Mouse (Mus musculus) v-Abl transformed pro-B cells (cell line): ENCODE results near the gene Arel1.

ENCODE experiments used
- in situ Hi-C, 2 experiments: fragments of 400-800 bp; cut with MboI; formaldehyde crosslinking; loops; one replicate each; pipeline ENCODE4 v1.15.1; 2025; ENCODE audit not compliant: unreplicated experiment in 2 of 2

The Arel1 gene

DNA sequence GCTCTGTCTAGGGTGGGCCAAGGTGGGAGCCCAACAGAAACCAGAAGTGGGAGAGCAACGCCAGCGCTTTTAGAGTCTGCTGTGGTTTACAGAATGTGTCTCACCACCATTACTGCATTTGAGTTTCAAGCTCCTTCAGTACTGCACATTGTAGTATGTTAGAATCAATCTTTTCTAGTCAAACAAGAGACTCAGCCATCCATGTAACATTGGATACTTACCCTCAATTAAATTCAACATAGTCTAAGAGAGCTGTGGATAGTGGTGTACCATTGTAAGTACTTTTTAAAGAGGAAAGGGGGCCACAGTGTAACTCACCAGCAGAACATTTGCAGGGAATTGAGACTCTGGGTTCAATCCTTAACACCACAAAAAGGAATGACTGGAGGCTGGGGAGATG, 59.1 kb downstream of the Arel1 start:
- in situ Hi-C loops, result no loop called here

DNA sequence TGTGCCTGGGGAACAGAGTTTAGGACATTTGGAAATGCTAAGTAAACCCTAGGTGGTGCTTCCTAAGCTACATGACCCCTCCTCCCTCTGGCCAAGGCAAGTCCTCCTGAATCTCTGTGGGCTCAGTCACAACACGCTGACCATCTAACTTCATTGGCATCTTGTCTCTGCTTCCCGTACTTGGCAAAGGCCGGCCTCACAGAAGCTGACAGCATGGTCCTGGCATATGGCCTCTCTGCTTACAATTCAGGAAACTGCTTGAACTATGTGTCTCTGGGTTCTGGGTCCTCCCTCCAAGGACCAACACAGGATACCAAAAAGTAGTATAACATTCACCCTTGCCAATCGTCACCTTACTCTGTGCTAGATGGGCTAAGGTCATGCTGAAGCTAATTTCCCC, 60.6 kb downstream of the Arel1 start:
- in situ Hi-C loops, result no loop called here

DNA sequence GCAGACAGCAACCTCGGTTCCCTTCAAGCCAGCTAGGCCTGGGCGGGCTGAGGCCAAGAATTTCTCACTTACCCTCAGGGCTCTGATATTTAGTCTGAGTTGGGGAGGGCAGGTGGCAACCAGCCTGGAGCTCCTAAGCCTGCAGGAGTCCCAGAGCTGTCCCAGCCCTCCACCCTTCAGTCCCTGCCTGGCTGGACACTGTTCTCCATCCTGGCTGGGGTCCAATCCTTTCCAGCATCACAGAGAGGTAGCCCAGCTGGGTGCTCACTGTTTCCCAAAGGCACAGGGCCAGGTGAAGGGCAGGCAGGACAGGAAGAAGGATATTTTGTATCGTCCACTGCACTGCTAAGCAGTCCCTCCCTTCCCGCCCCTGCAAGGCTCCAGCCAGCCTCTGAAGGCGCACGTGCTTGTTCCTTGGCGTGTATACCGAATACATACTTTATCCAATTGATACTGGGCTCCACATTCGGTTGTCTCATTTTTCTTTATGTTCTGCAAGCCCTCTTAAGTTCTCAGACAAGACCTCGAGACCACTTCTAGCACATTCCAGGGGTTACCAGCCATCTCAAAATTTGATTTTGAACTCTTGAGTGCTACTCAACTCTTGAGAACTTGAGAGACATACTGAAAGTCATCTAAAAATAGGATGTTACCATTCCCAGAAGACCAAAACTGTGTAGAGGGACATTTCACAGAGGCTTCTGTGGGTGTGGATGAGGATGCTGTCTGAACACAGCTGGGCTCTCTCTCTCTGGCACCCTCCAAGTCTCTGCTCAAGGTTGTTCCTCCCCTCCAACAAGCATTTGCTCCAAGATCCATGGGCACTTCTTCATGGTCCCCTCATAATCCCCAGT, 62.8 kb downstream of the Arel1 start:
- in situ Hi-C loops, result no loop called here

GRCm38 (mm10) chr12:84907024-84907626, 63.6 kb downstream of the Arel1 start:
- in situ Hi-C loops, result no loop called here

DNA sequence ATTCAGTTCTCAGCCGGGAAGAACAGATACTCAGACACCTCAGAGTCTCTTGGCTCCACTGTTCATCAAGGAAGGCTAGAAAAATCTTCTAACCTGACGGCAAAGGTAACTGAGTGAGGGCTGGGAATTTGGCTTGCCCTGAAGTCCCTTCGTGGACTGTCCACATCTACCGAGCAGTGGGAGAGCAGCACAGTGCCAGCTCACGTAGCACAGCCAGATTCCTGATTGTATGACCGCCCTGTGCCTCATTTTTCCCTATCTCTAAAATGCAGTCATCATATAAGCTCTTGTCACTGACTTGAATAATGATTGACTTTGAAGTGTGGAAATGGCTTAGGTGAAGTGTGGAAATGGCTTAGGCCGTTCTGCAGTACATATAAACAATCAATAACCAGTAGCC, 66.3 kb downstream of the Arel1 start:
- in situ Hi-C loops, result no loop called here

GRCm38 (mm10) chr12:84900317-84900716, 70.4 kb downstream of the Arel1 start:
- in situ Hi-C loops, result no loop called here

DNA sequence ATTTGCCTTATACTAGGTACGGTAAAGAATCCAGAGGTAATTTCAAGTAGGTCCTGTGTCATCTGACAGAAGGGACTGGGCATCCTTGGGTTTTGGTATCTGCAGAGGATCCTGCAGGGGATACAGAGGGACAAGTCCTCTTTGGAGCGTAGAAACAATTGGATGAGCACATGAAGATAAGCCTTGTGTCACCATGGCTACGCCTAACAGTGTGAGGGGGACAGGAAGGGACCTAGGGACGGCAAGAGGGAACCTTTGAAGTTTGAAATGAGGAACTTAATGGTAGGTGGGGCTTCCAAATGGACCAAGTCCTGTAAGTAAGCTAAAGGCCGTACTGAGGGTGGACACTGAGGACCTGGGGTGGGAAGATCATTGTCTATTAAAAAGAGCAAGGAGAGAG, 73.4 kb downstream of the Arel1 start:
- in situ Hi-C loops, result no loop called here

- in situ Hi-C loops, result no loop called here
Observed at GRCm38 (mm10) chr12:84896235-84896634, 74.5 kb downstream of the Arel1 start.

DNA sequence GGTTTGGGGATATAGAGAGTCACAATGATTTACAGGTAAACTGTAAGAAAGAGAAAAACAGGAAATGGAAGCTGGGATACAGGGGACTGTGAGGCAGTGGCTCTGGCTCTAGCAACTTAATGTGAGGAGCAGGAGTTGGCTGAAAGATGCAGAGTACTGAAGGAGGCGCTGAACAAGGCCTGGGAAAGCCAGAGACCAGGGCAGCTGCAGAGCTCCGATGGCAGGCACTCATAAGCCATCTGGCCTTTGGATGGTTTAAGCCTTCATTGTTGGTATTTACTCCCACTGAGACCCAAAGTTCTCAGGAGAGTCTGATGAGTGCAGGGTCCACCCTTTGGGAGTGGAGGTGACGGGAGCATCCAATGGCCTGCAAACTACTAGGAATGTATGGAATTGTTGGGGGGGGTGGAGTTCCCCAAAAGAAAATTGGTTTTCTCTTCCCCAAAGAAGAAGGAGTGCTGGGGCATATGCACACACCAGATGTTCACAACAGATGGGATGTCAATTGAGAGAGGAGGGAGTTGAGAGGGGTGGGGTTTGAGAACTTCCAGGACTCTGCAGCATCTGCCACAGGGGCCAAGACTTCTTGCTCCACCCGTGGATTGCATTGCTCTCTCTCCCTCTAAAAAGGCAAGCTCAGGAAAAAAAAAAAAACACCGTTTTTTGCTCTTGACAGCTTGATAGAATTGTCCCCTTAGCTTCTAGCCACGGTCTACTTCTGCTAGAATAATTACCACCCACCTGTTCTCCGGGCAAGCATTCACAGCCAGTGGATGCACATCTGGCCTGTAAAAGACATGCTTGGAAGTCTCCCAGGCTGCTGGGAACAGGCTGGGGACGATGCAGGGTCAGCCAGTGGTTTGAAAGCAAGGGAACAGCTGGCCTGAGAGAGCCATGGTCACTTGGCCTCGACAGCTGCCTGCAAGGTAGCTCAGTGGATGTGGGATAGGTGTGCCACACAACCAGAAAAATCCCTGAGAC, 76.8 kb downstream of the Arel1 start:
- in situ Hi-C loops, result no loop called here

DNA sequence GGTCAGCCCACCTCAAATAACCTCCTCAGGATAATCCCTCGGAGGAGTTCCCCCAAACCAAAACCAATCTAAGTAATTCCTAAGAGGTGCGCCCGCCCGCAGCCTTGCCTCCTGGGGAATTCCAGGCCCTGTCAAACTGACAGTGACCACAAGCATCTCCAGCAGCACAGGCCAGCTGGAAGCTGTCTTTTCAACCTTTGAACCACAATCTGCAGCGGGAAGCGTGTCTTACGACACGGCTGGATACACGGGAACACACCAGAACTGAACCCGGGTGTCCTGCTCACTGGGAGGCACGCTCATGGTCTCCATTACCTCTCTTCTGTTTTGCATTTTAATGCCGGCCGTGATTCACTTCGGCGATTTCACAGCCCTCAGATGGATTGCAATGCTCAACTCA, 80.4 kb downstream of the Arel1 start:
- in situ Hi-C loops, result no loop called here

GRCm38 (mm10) chr12:84885107-84885876, 85.4 kb downstream of the Arel1 start:
- in situ Hi-C loops, result loop anchor here in 1 of 2 experiments (5.0 kb wide), 1 partner anchor 43 kb away; no protein-coding TSS in a partner anchor

- in situ Hi-C loops, result loop anchor here (5.0 kb wide), 2 partner anchors 42 to 237 kb away; no protein-coding TSS in a partner anchor
Observed at GRCm38 (mm10) chr12:84884423-84885076, 86.2 kb downstream of the Arel1 start.

DNA sequence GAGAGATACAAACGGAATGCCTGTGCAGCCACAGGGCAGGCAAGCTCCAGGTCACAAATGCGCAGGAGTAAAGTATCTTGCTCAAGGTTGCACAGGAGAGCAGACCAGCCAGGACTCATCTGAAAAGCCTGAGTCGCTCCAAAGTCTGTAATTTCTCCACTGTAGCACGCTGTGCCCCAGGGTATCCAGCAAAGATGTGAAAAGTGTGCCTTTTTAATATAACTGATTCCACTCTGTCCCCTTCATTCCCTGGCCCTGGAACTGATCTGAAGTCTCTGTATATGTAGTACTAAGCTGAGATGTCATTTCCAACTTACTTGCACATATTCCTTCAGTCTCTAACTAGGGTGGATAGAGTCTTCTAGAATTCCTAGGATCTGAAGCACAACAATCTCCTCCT, 87.9 kb downstream of the Arel1 start:
- in situ Hi-C loops, result loop anchor here in 1 of 2 experiments (5.0 kb wide), 1 partner anchor 235 kb away; no protein-coding TSS in a partner anchor

DNA sequence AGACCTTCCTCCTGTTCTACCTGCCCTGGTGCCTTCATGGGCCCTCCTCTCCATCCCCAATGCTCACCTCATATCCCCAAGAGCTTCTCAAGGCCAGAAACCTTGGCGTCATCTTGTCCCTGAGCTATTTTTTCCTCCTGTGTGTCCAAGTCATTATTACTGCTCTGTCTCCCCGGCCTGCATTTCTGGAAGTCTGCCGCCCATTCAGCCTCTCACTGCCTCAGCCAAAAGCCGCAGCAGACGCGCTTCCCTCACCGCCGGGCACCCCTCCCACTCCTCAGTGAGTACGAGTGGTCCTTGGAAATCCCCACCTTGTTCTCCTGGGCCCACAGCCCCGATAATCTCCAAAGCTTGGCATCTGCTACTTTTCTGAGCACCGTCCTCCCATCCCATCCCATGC, 90.6 kb downstream of the Arel1 start:
- in situ Hi-C loops, result loop anchor here in 1 of 2 experiments (5.0 kb wide), 1 partner anchor 233 kb away; no protein-coding TSS in a partner anchor

GRCm38 (mm10) chr12:84876481-84877121, 94.1 kb downstream of the Arel1 start, which contains the start of gene Ltbp2:
Gene Ltbp2, minus strand, starts transcription at chr12:84876532.
- in situ Hi-C loops, result loop anchor here in 1 of 2 experiments (5.0 to 10.0 kb wide), 3 partner anchors 92 to 219 kb away; no protein-coding TSS in a partner anchor

- in situ Hi-C loops, result loop anchor here in 1 of 2 experiments (5.0 to 10.0 kb wide), 3 partner anchors 91 to 219 kb away; no protein-coding TSS in a partner anchor
Observed at GRCm38 (mm10) chr12:84875761-84876480, 94.8 kb downstream of the Arel1 start.

- in situ Hi-C loops, result loop anchor here (5.0 to 10.0 kb wide), 3 partner anchors 86 to 159 kb away; no protein-coding TSS in a partner anchor
Observed at GRCm38 (mm10) chr12:84873434-84873833, 97.3 kb downstream of the Arel1 start.

DNA sequence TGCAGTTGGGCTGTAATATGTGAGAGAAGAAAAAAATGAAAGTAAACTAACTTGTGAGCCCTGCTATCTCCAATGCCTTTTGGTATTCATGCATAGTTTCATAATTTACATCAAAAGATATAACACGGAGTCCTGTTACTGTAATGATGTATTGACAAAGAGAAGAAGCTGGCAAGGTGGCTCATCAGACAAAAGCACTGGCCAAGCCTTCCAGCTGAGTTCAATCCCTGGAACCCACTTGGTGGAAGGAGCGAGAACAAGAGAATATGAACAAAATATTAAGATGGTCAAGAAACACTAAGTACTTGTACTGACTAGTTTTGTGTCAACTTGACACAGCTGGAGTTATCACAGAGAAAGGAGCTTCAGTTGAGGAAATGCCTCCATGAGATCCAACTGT, 98.4 kb downstream of the Arel1 start:
- in situ Hi-C loops, result loop anchor here (5.0 to 10.0 kb wide), 3 partner anchors 85 to 160 kb away; no protein-coding TSS in a partner anchor
